In genomic region chr9:122736742-122737141, GRCm38 (mm10) we compare ENCODE assay signal across 9 mouse cellular contexts. TPM values are rescaled to one million over a fixed set of nuclear protein-coding genes. Genes with fewer than 3 reads are reported as not detected.
DNase-seq lines count a peak whose midpoint lies in the region; ATAC-seq and TF ChIP-seq lines count a peak whose summit lies in the region.
"Had no signal": no experiment of that assay in that cellular context is flagged by ENCODE, and none has a peak within 500 bp of the region (broad histone marks: within the 10 kb centered on the region; RNA-seq: fewer than 3 reads in every experiment).

No protein-coding gene starts in this region.

- no peak for TF ChIP-seq POLR2A in brain, embryonic 14.5 days (IDR thresholded peaks at IDR 0.05; ENCODE audit: borderline replicate concordance, extremely low read depth, insufficient read depth, insufficient read length, poor library complexity, severe bottlenecking)
- no peak for TF ChIP-seq POLR2A in lung, adult 2 months (IDR thresholded peaks at IDR 0.05; ENCODE audit: borderline replicate concordance, extremely low read depth, low read depth, low read length)

- TF ChIP-seq CTCF in brain, embryonic 14.5 days (IDR thresholded peaks at IDR 0.05; ENCODE audit: borderline replicate concordance, extremely low read depth, insufficient read depth, insufficient read length), result peak; percentile 67; the same call in 1 of the 2 replicates
- TF ChIP-seq CTCF in lung, adult 2 months (IDR thresholded peaks at IDR 0.05; ENCODE audit: insufficient read depth, low read length), result 0 out of 2 replicates have a peak, but pooled peaks have one; percentile 18
- peak; percentile 85 for TF ChIP-seq CTCF in stomach, postnatal 0 days (IDR thresholded peaks at IDR 0.05; ENCODE audit: low read depth)

- no peaks in the 10 kb centered on the region for H3K9me3 ChIP-seq in forebrain, embryonic 11.5 days (ENCODE audit: control insufficient read depth, low read length)
- H3K9me3 ChIP-seq in forebrain, embryonic 16.5 days (ENCODE audit: control insufficient read depth, low read length), result 0 out of 2 replicates have a peak, but pooled peaks cover 2% of the 10 kb centered on the region
- H3K9me3 ChIP-seq in midbrain, embryonic 14.5 days (ENCODE audit: control insufficient read depth, low read length), result no peaks in the 10 kb centered on the region
- H3K9me3 ChIP-seq in midbrain, embryonic 10.5 days (replicated peaks), result peaks cover 7% of the 10 kb centered on the region; the same call in 1 of the 2 replicates
- no peaks in the 10 kb centered on the region for H3K9me3 ChIP-seq in stomach, postnatal 0 days (ENCODE audit: control insufficient read depth, low read length)
- H3K9me3 ChIP-seq: hindbrain, embryonic 15.5 days had no signal

- H3K36me3 ChIP-seq in forebrain, embryonic 11.5 days (ENCODE audit: control insufficient read depth, insufficient read depth, low read length), result no peaks in the 10 kb centered on the region
- no peaks in the 10 kb centered on the region for H3K36me3 ChIP-seq in forebrain, embryonic 16.5 days (ENCODE audit: control insufficient read depth, insufficient read depth)
- H3K36me3 ChIP-seq in midbrain, embryonic 14.5 days (ENCODE audit: control insufficient read depth, insufficient read depth, low read length), result no peaks in the 10 kb centered on the region
- H3K36me3 ChIP-seq in midbrain, embryonic 10.5 days, result no peaks in the 10 kb centered on the region
- no peaks in the 10 kb centered on the region for H3K36me3 ChIP-seq in stomach, postnatal 0 days (ENCODE audit: control insufficient read depth, insufficient read depth, low read length)
- H3K36me3 ChIP-seq: hindbrain, embryonic 15.5 days had no signal

- no peaks in the 10 kb centered on the region for H3K4me1 ChIP-seq in forebrain, embryonic 11.5 days (replicated peaks; ENCODE audit: control insufficient read depth, insufficient read depth, low read length)
- H3K4me1 ChIP-seq in forebrain, embryonic 16.5 days (replicated peaks; ENCODE audit: control insufficient read depth, insufficient read depth, low read length), result no peaks in the 10 kb centered on the region
- H3K4me1 ChIP-seq in midbrain, embryonic 14.5 days (ENCODE audit: control insufficient read depth, insufficient read depth, low read length), result no peaks in the 10 kb centered on the region
- H3K4me1 ChIP-seq in midbrain, embryonic 10.5 days, result no peaks in the 10 kb centered on the region
- H3K4me1 ChIP-seq in lung, adult 2 months (ENCODE audit: control insufficient read depth, insufficient read depth, low read length), result 0 out of 2 replicates have a peak, but pooled peaks cover 2% of the 10 kb centered on the region
- no peaks in the 10 kb centered on the region for H3K4me1 ChIP-seq in stomach, postnatal 0 days (replicated peaks; ENCODE audit: control insufficient read depth, insufficient read depth)
- H3K4me1 ChIP-seq: hindbrain, embryonic 15.5 days had no signal

- H3K27ac ChIP-seq in forebrain, embryonic 11.5 days (ENCODE audit: low read depth, low read length), result no peak overlapping the region
- no peak overlapping the region for H3K27ac ChIP-seq in forebrain, embryonic 16.5 days (ENCODE audit: low read length)
- no peak overlapping the region for H3K27ac ChIP-seq in midbrain, embryonic 14.5 days (replicated peaks; ENCODE audit: low read depth, low read length)
- no peak overlapping the region for H3K27ac ChIP-seq in midbrain, embryonic 10.5 days (replicated peaks)
- no peak overlapping the region for H3K27ac ChIP-seq in stomach, postnatal 0 days (replicated peaks)
- H3K27ac ChIP-seq: hindbrain, embryonic 15.5 days had no signal

- H3K9ac ChIP-seq in forebrain, embryonic 11.5 days (ENCODE audit: low read length), result no peak overlapping the region
- H3K9ac ChIP-seq in forebrain, embryonic 16.5 days (replicated peaks; ENCODE audit: low read depth, low read length), result no peak overlapping the region
- H3K9ac ChIP-seq in midbrain, embryonic 14.5 days (replicated peaks; ENCODE audit: low read length), result no peak overlapping the region
- H3K9ac ChIP-seq in stomach, postnatal 0 days (ENCODE audit: low read length), result no peak overlapping the region
- H3K9ac ChIP-seq: hindbrain, embryonic 15.5 days had no signal

- H3K4me2 ChIP-seq in forebrain, embryonic 11.5 days (ENCODE audit: low read depth, low read length, severe bottlenecking), result no peak overlapping the region
- no peak overlapping the region for H3K4me2 ChIP-seq in forebrain, embryonic 16.5 days (ENCODE audit: low read length)
- H3K4me2 ChIP-seq in midbrain, embryonic 14.5 days (ENCODE audit: low read length), result no peak overlapping the region
- H3K4me2 ChIP-seq in stomach, postnatal 0 days (replicated peaks; ENCODE audit: low read depth), result no peak overlapping the region
- H3K4me2 ChIP-seq: hindbrain, embryonic 15.5 days had no signal

- DNase-seq in forebrain, embryonic 11.5 days (ENCODE audit: low spot score), result peak; percentile 55
- peak; percentile 87 for DNase-seq in midbrain, embryonic 14.5 days
- no peak for DNase-seq in midbrain, embryonic 10.5 days (ENCODE audit: low spot score)
- DNase-seq in brain, embryonic 14.5 days (ENCODE audit: low read depth), result peak; percentile 77
- DNase-seq in gastrocnemius, postnatal 10 days, result peak; percentile 41
- DNase-seq in lung, adult 2 months, result peak; percentile 32
- DNase-seq in stomach, postnatal 0 days (ENCODE audit: low spot score), result peak; percentile 51

- WGBS in forebrain, embryonic 11.5 days, result 25% methylated on average over 4 of the region's 4 CpGs
- WGBS in forebrain, embryonic 16.5 days, result 23% methylated on average over 4 of the region's 4 CpGs
- WGBS in midbrain, embryonic 14.5 days, result 22% methylated on average over 4 of the region's 4 CpGs
- WGBS in midbrain, embryonic 10.5 days, result 33% methylated on average over 4 of the region's 4 CpGs
- WGBS in lung, adult 2 months, result 17% methylated on average over 4 of the region's 4 CpGs
- WGBS in stomach, postnatal 0 days, result 15% methylated on average over 4 of the region's 4 CpGs

- ATAC-seq in forebrain, embryonic 11.5 days (replicated peaks; ENCODE audit: low FRiP score), result no peak
- ATAC-seq in forebrain, embryonic 16.5 days, result no peak
- ATAC-seq in midbrain, embryonic 14.5 days (ENCODE audit: low FRiP score, low TSS enrichment), result no peak
- 0 out of 2 replicates have a peak, but pooled peaks have one; percentile 13 for ATAC-seq in stomach, postnatal 0 days (ENCODE audit: low FRiP score, low TSS enrichment)

- no peak overlapping the region for H3K4me3 ChIP-seq in forebrain, embryonic 11.5 days (ENCODE audit: low read depth, low read length)
- no peak overlapping the region for H3K4me3 ChIP-seq in forebrain, embryonic 16.5 days (replicated peaks; ENCODE audit: low read length)
- H3K4me3 ChIP-seq in midbrain, embryonic 14.5 days (replicated peaks; ENCODE audit: low read depth, low read length), result no peak overlapping the region
- H3K4me3 ChIP-seq in midbrain, embryonic 10.5 days, result no peak overlapping the region
- no peak overlapping the region for H3K4me3 ChIP-seq in lung, adult 2 months (replicated peaks; ENCODE audit: extremely low read depth, low read depth, low read length)
- no peak overlapping the region for H3K4me3 ChIP-seq in stomach, postnatal 0 days (ENCODE audit: low read depth, low read length)
- H3K4me3 ChIP-seq: hindbrain, embryonic 15.5 days had no signal

- TF ChIP-seq EP300 in stomach, postnatal 0 days (optimal IDR thresholded peaks at IDR 0.05), result no peak

- no peaks in the 10 kb centered on the region for H3K27me3 ChIP-seq in forebrain, embryonic 11.5 days (ENCODE audit: control insufficient read depth, insufficient read depth, low read length)
- H3K27me3 ChIP-seq in forebrain, embryonic 16.5 days (replicated peaks; ENCODE audit: control insufficient read depth, insufficient read depth, low read length), result 0 out of 2 replicates have a peak, but pooled peaks cover 2% of the 10 kb centered on the region
- 0 out of 2 replicates have a peak, but pooled peaks cover 3% of the 10 kb centered on the region for H3K27me3 ChIP-seq in midbrain, embryonic 14.5 days (ENCODE audit: control insufficient read depth, insufficient read depth, low read length)
- peaks cover 5% of the 10 kb centered on the region for H3K27me3 ChIP-seq in midbrain, embryonic 10.5 days (ENCODE audit: low read depth, poor library complexity, severe bottlenecking)
- no peaks in the 10 kb centered on the region for H3K27me3 ChIP-seq in stomach, postnatal 0 days (ENCODE audit: control insufficient read depth, insufficient read depth, low read length)

RNA-seq across cellular contexts. Expression of gene Topaz1, which starts 10.4 kb away (rescaled TPM):
- polyA plus RNA-seq in forebrain, embryonic 11.5 days (2014; fragmentation: Nextera tagmentation; extraction: Ambion mirVana), result not detected in 2 replicates
- polyA plus RNA-seq in forebrain, embryonic 16.5 days (2015; fragmentation: Nextera tagmentation; extraction: Ambion mirVana), result not detected in 2 replicates
- not detected in 2 replicates for polyA plus RNA-seq in midbrain, embryonic 14.5 days (2014; fragmentation: Nextera tagmentation; extraction: Ambion mirVana)
- not detected in 2 replicates for polyA plus RNA-seq in midbrain, embryonic 10.5 days (2016; fragmentation: Nextera tagmentation; extraction: Ambion mirVana)
- polyA plus RNA-seq in brain, embryonic 14.5 days (2012; rRNA removed), result not detected in 2 replicates
- total RNA-seq in gastrocnemius, postnatal 10 days (2021), result not detected
- polyA plus RNA-seq in lung, adult 2 months (2012; rRNA removed), result 0.02 TPM in 1 of 2 replicates, not detected in the other
- not detected in 2 replicates for polyA plus RNA-seq in stomach, postnatal 0 days (2015; fragmentation: Nextera tagmentation; extraction: Ambion mirVana)
- polyA plus RNA-seq: hindbrain, embryonic 15.5 days had no signal

Comparison
In these comparisons a context has a peak if more than half of its experiments do, and no peak if none do; other contexts are left out.
1. CTCF ChIP-seq: peak in every context shown above with its lines; median percentile 85 in stomach, postnatal 0 days; 67 in brain, embryonic 14.5 days; 18 in lung, adult 2 months.